Mouse (Mus musculus) liver, postnatal 0 days (tissue): ENCODE results near the gene Crip2.
A peak's percentile ranks its signal among the peaks of the same experiment; 100 is the strongest.

Experiments used
- CTCF ChIP-seq: sonication (generic); IDR thresholded peaks from 2 replicates; pipeline ENCODE4 v1.5.1; 2016; ENCODE audit warnings: antibody characterized with exemption, low read depth
- EP300 ChIP-seq: IDR thresholded peaks from 2 replicates; pipeline ENCODE4 v1.6.1; 2016; ENCODE audit warnings: antibody characterized with exemption, low read depth, mild to moderate bottlenecking

DNA sequence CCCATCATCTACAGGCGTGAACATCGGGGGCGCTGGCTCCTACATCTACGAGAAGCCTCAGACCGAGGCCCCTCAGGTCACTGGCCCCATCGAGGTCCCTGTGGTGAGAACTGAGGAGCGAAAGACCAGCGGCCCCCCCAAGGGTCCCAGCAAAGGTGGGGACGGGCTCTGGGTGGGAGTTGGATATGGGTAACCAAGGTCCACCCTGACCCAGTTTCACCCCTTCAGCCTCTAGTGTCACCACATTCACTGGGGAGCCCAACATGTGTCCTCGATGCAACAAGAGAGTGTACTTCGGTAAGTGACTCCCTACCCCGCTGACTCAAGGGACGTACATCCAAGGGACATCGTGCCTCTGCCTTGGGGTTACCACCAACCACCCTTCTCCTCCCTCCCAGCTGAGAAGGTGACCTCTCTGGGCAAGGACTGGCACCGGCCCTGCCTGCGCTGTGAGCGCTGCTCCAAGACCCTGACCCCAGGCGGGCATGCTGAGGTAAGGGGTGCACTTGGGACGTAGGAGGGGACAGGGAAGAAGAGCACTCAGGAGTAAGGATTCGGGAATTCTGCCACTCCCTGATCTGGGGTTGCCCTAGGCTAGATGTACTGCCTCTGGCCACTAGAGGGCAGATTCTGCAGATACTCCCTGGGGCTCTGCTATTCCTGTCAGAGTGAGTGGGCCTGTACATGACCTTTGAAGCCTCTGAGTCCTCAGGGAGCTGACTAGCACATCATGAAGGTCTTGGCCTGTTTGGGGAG lies 4.1 kb downstream of the Crip2 start:
- TF ChIP-seq CTCF = peak; percentile 86
- TF ChIP-seq EP300 = no peak
